Mouse (Mus musculus): Measurements from ENCODE around the gene Myrf.
A peak's percentile ranks its signal among the peaks of the same experiment; 100 is the strongest.

Gene Myrf

DNA sequence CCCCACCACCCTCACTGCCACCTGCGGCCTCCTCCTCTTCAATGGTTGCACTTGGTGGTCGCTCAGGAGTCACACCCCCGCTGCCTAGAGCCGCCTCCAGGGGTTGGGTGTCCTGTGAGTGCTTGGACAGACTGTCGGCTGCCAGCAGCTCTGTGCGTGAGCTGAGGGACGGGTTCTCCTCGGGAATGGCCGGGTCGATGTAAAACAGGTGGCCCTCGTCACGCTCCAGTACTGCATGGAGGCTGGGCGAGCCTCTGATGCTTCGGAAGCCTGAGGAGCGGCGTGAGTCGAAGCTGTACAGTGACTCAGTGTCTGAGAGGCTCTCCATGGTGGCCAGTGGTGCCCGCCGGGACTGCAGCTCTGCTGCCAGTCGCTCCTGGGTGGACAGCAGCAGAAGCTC, 7.6 kb upstream of the Myrf start:
- DNase-seq (ENCODE audit: low read depth, low spot score): no peak

- DNase-seq (ENCODE audit: low read depth, low spot score): no peak
Measured at GRCm38 (mm10) chr19:10247165-10247564, 6.6 kb upstream of the Myrf start.

DNA sequence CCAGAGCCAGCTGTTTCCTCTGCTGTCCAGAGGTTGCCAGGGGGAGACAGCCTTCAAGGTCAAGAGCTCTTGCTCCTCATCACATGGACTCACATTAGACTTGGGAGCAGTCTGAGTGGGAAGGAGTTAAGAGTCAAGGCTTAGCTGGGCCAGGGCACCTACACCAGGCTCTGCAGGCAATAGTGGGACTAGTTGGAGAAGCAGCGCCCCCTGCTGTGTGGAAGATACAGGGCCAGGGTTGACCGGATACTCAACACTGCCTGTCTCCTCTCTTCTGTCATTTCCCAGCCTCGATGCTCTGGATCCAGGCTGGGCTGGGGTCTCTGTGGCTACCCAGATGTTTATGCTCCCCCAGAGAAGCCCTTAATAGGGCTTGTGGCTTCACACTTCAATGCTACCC, 3.6 kb upstream of the Myrf start:
- DNase-seq (ENCODE audit: low read depth, low spot score): peak; percentile 79

GRCm38 (mm10) chr19:10242916-10243315, 2.4 kb upstream of the Myrf start:
- no peak for DNase-seq (ENCODE audit: low read depth, low spot score)

GRCm38 (mm10) chr19:10239975-10240653, 434 bp downstream of the Myrf start:
- no peak for DNase-seq (ENCODE audit: low read depth, low spot score)

- peak; percentile 68 for DNase-seq (ENCODE audit: low read depth, low spot score)
Measured at GRCm38 (mm10) chr19:10239419-10239818, 1.1 kb downstream of the Myrf start.

DNA sequence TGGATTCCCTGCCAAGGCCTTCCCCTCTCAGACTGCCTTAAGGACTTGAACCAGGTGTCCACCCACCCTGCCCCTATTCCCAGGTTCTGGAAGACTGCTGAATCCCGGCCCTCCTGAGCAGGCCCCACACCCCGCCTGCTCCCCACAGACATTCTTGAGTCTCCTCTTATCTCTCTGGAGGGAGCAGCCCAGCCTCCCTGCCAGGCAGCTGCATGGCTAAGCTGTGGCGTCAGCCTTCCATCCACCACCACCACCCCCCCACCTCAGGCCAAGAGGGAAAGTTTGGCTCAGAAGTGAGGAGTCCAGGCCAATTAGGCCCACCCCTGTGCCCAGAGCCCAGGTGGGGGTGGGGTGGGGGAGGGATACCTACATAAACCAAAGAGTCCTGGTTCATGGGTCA, 2.1 kb downstream of the Myrf start:
- DNase-seq (ENCODE audit: low read depth, low spot score): no peak

DNA sequence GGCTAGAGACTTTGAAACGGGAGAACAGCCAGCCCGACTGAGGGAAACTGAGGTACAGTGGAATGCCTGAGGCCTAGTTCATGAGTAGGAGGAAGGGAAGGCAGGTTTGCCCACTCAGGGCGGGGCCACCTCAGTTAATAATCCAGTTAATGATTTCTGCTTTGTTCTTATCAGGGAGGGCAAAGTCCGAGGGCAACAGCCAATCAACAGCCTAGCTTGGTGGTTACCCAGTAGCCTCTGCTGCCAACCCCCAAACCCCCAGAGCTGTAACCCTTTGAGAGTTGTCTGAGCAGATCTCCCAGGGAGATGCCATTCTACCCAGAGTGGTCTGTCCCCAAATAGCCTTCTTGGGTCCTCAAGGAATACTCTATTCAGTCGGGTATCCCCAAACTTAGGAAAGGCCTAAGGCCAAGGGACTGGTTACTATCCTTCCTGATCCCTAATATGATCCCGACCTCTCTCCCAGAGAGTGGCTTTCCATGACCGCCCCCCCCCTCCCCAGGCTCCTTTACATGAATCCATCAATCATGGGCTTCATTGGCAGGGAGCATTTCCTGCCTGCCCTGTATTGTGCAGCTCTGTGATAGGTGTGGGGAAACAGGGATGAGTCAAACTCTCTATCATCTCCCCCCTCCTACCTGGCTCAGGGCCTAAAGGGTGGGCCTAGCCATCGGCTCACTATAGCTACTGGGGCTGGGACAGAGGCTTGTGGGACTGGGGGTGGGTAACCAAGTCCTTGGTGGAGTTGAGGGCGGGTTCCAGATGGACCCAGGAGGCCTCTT, 4.6 kb downstream of the Myrf start:
- DNase-seq (ENCODE audit: low read depth, low spot score): no peak

DNA sequence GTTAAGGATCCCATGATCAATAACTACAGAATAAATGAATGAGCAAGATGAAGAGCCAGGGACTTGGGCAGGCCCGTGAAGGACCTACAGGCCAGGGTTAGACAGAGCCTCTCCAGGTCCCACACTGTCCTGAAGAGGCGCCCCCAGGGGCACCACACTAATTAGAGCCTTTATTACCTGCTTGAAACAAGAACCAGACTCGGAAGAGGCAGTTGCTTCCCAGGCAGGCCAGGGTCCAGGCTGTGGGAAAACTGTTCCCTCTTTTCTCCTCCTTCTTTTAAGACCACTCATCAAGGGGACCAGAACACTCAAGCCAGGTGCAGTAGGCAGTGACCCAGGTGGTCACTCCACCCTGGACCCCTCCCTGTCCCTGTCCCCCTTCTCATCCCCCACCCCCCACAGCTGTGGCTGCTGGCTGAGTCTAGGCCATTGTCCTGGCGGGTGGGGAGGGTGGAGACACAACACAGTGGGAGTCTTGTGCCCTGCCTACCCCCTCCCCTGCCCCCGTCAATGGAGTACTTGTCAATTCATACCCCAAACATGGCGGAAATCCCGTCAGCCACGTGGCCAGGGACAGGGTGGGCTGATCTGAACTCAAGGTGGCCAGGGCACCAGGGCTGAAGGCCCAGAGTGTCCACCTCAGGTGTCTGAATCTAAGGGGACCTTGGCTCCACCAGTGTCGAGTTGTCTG, 8.1 kb downstream of the Myrf start:
- peak; percentile 63 for DNase-seq (ENCODE audit: low read depth, low spot score)

DNA sequence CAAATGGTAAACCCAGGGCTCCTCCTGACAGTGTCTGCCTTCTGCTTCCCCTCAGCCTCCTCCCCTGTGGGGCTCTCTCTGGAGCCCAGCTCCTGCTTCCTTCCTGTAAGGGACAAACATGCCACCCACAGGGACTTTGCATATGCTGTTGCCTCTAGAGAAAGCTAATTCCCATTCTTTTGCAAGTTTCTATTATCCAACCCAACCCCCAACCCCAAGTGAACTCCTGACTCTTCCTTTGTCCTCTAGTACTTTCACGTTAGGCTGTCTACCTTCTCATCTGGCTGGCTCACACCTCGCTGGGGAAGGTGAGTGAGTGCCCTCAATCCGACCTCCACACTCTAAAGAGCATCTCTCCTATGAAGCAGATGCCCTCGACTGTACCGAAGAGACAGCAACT, 8.7 kb downstream of the Myrf start:
- peak; percentile 96 for DNase-seq (ENCODE audit: low read depth, low spot score)

DNA sequence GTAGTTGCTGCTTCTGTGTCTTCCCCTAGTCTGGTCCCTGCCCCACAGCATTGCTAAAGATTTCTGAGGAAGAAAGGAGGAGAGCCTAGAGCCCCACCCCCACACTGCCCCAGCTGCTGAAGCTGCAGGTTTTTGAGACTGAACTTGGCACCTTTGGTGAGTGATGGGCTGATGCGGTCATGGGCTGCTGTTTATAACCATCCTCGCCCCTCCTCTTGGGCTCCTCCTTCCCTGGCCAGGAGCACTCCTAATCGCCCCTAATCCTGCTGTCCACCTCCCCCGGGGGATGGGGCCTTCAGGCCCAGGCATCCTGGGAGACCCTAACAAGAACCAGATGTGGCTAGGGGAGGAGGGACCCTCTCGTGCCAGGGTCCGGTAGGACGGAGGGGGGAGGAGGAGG, 9.5 kb downstream of the Myrf start:
- DNase-seq (ENCODE audit: low read depth, low spot score): peak; percentile 49

GRCm38 (mm10) chr19:10225767-10226166, 14.8 kb downstream of the Myrf start:
- DNase-seq (ENCODE audit: low read depth, low spot score): no peak

GRCm38 (mm10) chr19:10224637-10225453, 15.7 kb downstream of the Myrf start:
- DNase-seq (ENCODE audit: low read depth, low spot score): no peak

DNA sequence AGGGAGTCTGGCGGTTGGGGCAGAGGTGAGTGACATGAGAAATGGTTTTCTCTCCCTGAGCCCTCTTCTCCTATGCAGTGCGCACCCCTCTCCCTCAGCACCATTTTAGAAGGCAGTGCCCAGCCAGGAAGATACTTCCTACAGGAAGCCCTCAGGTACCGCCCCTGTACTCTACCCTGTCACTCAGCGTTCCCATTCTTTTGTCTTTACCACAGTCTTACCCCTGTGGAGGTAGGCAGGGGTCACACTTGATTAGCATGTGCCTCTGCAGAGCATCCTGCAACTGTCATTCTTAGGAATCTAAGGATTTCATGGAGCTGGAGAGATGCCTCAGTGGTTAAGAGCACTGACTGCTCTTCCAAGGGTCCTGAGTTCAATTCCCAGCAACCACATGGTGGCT, 17.0 kb downstream of the Myrf start:
- peak; percentile 63 for DNase-seq (ENCODE audit: low read depth, low spot score)

DNA sequence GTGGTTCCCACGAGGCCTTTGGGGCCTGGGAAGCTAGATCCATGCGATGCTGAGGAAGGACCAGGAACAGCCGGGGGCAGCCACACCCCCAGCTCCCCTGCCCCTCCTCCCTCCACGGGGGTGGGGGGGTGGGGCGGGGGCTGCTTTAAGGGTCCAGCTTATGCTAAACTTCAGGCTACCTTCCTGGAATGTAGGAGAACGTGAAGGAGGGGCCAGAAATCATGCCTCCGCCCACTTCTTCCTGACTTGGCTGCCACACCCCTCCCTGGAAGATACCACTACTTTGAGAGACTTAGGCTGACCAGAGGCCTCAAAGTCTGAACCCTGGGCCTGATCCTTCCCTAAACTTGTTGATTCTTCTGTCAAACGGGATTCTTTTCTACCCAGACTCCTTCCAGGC, 17.9 kb downstream of the Myrf start:
- DNase-seq (ENCODE audit: low read depth, low spot score): peak; percentile 86

GRCm38 (mm10) chr19:10221585-10221984, 19.0 kb downstream of the Myrf start:
- DNase-seq (ENCODE audit: low read depth, low spot score): no peak

- no peak for DNase-seq (ENCODE audit: low read depth, low spot score)
Measured at GRCm38 (mm10) chr19:10219593-10219992, 21.0 kb downstream of the Myrf start.

GRCm38 (mm10) chr19:10219108-10219507, 21.4 kb downstream of the Myrf start:
- DNase-seq (ENCODE audit: low read depth, low spot score): peak; percentile 73

DNA sequence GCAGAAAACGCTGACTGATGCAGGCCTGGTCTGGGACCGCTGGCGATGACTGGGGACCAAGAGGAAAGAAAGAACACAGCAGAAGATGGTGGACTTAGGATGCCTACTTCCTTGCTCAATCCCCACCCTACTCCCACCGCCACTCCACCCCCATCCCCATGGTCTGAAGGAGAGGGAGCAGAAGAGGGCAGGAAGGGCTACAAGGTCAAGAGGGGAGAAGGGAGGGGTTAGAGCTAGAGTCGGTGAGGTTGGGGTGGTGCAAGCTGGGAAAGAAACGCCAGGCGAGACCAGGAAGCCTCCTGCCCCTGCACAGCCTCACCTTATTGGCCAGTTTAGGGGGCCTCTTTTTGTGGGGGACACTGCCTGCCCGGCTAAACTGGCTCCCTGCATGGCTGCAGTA, 24.4 kb downstream of the Myrf start:
- DNase-seq (ENCODE audit: low read depth, low spot score): peak; percentile 66

GRCm38 (mm10) chr19:10213796-10214471, 26.6 kb downstream of the Myrf start:
- DNase-seq (ENCODE audit: low read depth, low spot score): no peak

GRCm38 (mm10) chr19:10210885-10211284, 29.7 kb downstream of the Myrf start:
- no peak for DNase-seq (ENCODE audit: low read depth, low spot score)

Data from ES-CJ7 (cell line).